Mouse (Mus musculus): ENCODE results near the gene Cdca3. TPM values are rescaled to one million over a fixed set of nuclear protein-coding genes. Genes with fewer than 3 reads are reported as not detected.
"Not testable (repeated sequence)": the region's sequence is repeated elsewhere in the genome, so short reads cannot be mapped to it uniquely, and the experiment has no call there.

Gene Cdca3
- 10 to 100 TPM in 1 of 2 experiments, 1 to 10 TPM in 1; 6.9 to 10.8 TPM for total RNA-seq (2021)

DNA sequence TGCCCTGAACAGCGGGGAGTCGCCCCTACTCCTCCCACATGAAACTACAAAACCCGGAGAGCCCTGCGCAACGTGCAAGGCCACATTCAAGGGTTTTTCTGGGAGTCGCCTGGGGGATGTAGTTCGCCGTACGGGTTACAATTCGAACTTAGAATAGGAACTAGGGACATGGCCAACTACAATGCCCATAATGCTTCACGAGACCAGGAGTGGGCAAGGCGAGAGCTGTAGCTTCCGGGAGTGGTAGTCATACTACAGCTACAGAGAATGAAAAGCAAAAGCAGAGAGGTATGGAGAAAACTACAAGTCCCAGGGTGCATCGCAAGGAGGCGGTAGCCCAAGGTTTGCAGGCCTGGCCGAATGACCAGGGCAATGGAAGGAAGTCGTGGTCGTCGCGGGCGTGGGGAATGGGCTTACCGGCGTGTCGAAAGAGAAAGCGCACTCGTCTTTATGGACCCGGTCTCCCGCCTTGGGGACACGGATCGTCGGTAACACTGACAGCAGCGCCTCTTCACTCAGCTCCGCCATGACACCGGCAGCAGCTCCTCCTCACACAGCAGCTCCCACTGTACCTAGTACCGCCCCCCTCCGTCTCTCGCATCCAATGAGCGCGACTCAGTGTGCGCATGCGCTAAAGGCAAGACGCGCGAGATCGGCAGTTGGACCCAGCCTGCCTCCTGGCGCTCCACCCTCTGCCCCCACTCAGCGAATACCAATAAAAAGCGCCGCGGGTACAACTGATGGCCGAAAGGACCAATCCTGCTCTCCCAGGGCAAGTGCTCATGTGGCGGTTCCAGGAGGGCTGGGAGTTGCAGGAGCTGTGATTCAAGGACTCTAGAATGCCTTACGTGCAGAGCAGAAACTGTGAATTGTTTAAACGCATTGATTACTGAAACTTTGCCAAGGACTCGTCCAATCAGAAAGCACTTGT, at the start of gene Cdca3, which contains the start of gene Usp5:
Gene Cdca3 (plus strand): TSS at position 680 of the 931 bp plus-strand sequence.
Gene Usp5 (minus strand): TSS at position 617 of the 931 bp plus-strand sequence.
- intact Hi-C loops (cut with DNase I) = no loop called here
- peak; percentile 99 for DNase-seq

DNA sequence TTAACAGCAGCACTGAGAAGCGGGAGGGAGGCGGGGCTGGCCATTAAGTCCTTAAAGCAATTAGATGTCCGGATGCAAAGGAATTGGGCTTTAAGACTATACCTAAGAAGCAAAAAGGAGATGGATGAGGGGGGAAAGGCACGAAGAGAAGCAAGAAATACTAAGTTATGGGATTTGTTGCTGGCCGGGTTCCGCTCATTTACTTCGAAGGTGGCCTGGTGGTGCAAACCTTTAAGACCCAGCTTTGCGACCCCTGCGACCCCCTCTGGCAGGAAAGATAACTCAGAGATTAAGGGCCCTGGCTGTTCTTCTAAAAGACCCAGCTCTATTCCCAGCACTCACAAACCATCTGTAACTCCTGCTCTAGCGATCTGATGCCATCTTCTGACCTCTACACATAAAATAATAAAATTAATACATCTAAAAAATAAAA, 49.3 kb upstream of the Cdca3 start:
- intact Hi-C loops (cut with DNase I) = no loop called here
- DNase-seq = no peak

GRCm38 (mm10) chr6:124780917-124781316, 48.4 kb upstream of the Cdca3 start:
- intact Hi-C loops (cut with DNase I) = no loop called here
- no peak for DNase-seq

- intact Hi-C loops (cut with DNase I) = no loop called here
- no peak for DNase-seq
Observed at GRCm38 (mm10) chr6:124782436-124782835, 46.9 kb upstream of the Cdca3 start.

GRCm38 (mm10) chr6:124786756-124787420, 42.5 kb upstream of the Cdca3 start:
- DNase-seq = no peak

GRCm38 (mm10) chr6:124787722-124788121, 41.6 kb upstream of the Cdca3 start:
- no peak for DNase-seq
- intact Hi-C loops (cut with DNase I) = no loop called here

More at GRCm38 (mm10) chr6:124786756-124787420, 42.5 kb upstream of the Cdca3 start:
- intact Hi-C loops (cut with DNase I) = no loop called here

GRCm38 (mm10) chr6:124789519-124789918, 39.8 kb upstream of the Cdca3 start:
- intact Hi-C loops (cut with DNase I) = no loop called here
- peak; percentile 24 for DNase-seq

GRCm38 (mm10) chr6:124790121-124790520, 39.2 kb upstream of the Cdca3 start:
- no peak for DNase-seq
- intact Hi-C loops (cut with DNase I) = no loop called here

DNA sequence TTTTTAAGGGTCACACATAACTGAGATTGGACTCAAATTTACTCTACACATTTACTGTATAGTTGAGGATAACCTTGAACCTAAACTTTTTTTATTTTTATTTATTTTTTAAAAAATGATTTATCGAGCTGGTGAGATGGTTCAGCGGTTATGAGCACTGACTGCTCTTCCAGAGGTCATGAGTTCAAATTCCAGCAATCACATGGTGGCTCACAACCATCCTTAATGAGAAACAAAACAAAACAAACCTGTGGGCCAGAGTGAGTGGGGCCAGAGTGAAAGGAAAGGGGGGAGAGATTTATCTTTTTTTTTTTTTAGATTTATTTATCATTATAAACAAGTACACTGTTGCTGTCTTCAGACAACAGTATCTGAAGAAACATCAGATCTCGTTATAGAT, 37.4 kb upstream of the Cdca3 start:
- no peak for DNase-seq
- intact Hi-C loops (cut with DNase I) = no loop called here

GRCm38 (mm10) chr6:124795781-124796180, 33.6 kb upstream of the Cdca3 start:
- intact Hi-C loops (cut with DNase I) = no loop called here

GRCm38 (mm10) chr6:124796200-124796599, 33.1 kb upstream of the Cdca3 start:
- intact Hi-C loops (cut with DNase I) = no loop called here

More at GRCm38 (mm10) chr6:124795781-124796180, 33.6 kb upstream of the Cdca3 start:
- DNase-seq = no peak

DNA sequence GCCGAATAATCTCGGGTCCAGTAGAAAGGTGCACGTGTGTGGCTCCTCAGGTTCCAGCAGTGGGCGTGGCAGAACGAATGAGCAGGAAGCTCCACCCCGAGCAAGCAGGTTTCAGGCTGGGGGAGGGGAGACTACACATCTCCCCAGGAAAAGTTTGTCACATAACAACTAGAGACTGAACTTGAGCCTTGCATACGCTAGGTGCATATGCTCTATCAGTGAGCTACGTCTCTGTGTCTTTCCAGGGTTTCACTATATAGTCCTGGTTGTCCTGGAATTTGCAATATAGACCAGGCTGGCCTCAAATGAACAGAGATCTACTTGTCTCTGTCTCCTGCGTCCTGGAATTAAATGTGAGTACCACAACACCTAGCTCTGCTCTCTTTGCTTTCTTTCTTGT, 26.9 kb upstream of the Cdca3 start:
- not testable (repeated sequence) for DNase-seq

More at GRCm38 (mm10) chr6:124796200-124796599, 33.1 kb upstream of the Cdca3 start:
- DNase-seq = no peak

DNA sequence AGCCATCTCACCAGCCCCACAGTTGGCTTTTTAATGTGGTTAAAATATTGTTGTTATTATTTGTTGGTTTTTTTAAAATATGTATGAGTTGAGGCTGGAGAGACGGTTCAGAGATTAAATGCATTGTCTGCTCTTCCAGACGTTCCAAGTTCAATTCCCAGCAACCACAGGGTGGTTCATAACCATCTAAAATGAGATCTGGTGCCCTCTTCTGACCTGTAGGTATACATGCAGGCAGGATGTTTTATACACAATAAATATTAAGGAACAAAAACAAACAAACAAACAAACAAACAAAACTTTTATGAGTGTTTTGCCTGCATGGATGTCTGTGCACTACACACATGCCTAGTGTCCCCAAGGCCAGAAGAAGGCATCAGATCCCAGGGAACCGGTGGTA, 26.3 kb upstream of the Cdca3 start:
- intact Hi-C loops (cut with DNase I) = no loop called here
- no peak for DNase-seq

More for the DNA sequence above, 26.9 kb upstream of the Cdca3 start:
- intact Hi-C loops (cut with DNase I) = not testable (repeated sequence)

DNA sequence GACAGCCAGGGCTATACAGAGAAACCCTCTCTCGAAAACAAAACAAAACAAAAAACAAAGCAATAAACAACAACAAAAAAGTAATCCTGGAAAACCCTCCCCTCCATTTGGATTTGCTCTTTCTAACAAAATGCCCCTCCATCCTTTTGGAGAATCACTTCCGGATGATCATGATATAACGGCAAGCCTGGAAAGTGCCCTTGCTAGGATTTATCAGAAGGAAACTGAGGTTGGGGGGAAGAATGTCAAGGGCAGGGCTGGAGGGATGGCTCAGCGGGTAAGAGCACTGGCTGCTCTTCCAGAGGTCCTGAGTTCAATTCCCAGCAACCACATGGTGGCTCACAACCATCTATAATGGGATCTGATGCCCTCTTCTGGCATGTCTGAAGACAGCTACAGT, 25.7 kb upstream of the Cdca3 start:
- intact Hi-C loops (cut with DNase I); DNase-seq: not testable (repeated sequence)

- intact Hi-C loops (cut with DNase I) = no loop called here
- DNase-seq = no peak
Observed at GRCm38 (mm10) chr6:124804341-124804740, 25.0 kb upstream of the Cdca3 start.

DNA sequence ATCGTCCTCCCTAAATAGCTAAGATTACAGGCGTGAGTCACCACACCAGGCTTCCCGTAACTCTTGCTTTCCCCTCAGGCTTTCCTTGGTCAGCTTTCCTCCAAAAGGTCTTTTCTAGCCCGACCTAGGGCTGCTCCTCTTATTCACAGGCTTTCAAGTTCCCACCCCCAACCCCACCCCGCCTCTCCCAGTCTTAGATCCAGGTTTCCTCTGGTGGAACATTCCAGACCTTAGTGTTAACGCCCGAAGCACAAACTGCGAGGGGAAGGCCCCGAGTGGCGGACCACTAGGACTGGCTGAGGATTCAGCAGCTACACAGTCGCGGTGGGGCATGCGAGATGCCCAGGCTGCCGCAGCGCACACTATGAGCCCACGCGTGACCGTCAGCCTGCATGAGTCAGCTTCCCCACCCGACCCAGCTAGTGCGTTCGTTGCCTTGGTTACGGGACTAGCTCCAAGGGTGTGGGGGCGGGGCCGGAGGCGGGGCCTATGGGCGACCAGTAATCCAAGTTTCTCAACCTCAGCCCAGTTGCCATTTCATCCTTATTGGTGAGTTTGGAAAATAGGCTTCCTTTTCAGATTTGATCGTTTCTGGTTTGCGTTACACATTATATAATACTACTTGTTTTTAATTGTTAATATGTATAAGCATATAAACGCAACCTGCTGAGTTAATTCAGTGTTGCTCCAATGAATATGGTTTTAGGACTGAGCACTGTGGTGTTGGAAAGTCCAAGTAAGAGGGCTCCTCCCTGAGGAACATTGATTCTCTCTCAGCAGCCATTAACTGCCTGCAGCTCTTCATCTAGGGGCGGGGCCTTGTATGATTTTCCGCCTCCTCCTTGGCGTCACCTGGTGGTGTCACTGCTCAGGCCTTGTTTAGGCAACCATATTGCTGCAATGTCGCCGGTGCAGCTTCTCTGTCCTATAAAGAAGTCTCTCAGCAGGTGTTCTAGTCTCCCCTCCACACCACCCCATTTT, 23.7 kb upstream of the Cdca3 start:
- DNase-seq = peak; percentile 92
- intact Hi-C loops (cut with DNase I) = loop anchor here (5.0 kb wide), 1 partner anchor 48 kb away; the partner anchor contains the start of genes Atn1 and Gm45234

DNA sequence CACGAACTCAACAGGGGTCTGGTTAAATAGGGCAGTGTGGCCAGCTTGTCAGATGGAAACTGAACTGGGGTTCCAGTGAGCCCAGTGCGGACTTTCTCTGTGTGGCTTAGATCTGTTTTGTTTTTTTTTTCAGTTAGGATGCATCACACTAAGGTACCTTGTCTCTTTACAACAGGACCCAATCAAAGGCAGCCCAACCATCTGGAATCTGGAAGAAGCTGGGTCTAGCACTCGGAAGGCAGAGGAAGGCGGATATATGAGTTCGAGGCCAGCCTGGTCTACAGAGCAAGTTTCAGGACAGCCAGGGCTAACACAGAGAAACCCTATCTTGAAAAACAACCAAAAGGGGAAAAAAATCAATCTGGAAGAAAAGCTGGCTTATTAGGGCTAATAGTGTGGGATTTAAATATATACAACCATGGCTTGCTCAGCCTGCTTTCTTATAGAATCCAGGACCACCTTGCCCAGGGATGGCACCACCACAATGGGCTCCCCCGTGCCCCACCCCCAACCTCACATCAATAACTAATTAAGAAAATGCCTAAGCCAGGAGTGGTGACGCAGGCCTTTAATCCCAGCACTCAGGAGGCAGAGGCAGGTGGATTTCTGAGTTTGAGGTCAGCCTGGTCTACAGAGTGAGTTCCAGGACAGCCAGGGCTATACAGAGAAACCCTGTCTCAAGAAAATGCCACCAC, 22.8 kb upstream of the Cdca3 start:
- intact Hi-C loops (cut with DNase I) = loop anchor here (5.0 kb wide), 1 partner anchor 49 kb away; the partner anchor contains the start of genes Atn1 and Gm45234

GRCm38 (mm10) chr6:124807366-124807765, 22.0 kb upstream of the Cdca3 start:
- DNase-seq = no peak
- intact Hi-C loops (cut with DNase I) = loop anchor here (5.0 kb wide), 1 partner anchor 50 kb away; the partner anchor contains the start of genes Atn1 and Gm45234

More for the DNA sequence above, 22.8 kb upstream of the Cdca3 start:
- no peak for DNase-seq

GRCm38 (mm10) chr6:124807986-124808357, 21.4 kb upstream of the Cdca3 start:
- DNase-seq = no peak
- intact Hi-C loops (cut with DNase I) = loop anchor here (5.0 kb wide), 1 partner anchor 51 kb away; the partner anchor contains the start of genes Atn1 and Gm45234
